ENCODE assay signal across 21 mouse cellular contexts in the genomic region with DNA sequence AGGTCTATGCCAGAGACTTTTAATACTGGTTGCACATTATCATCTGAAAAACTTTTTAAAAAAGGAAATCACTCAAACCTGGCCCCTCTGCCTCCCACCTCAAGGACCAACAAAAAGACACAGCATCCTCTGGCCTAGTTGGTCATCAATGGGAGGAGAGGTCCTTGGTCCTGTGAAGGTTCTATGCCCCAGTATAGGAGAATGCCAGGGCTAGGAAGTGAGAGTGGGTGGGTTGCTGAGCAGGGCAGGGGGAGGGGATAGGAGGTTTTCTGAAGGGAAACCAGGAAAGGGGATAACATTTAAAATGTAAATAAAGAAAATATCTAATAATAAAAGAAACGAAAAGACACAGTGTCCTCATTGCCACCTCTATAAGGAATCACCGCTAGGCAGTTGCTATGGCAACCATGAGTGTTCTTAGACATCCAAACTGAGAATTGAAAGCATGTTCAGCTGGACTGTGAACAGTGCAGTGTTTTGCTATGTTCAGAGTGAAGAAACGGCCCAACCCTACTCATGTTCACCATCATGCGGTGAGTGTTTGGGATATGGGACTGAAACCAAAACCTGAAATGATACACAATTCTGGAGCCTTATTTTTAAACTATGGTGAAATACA.
DNase-seq lines count a peak whose midpoint lies in the region; ATAC-seq and TF ChIP-seq lines count a peak whose summit lies in the region.
"Had no signal": no experiment of that assay in that cellular context is flagged by ENCODE, and none has a peak within 500 bp of the region (broad histone marks: within the 10 kb centered on the region; RNA-seq: fewer than 3 reads in every experiment).

No protein-coding gene starts in this region.

- intact Hi-C loops in heart, postnatal 14 days (cut with DNase I): no loop called here

- DNase-seq in hindbrain, embryonic 11.5 days (ENCODE audit: low spot score): no peak
- no peak for DNase-seq in midbrain, embryonic 11.5 days (ENCODE audit: low spot score, missing footprints)
- peak; percentile 73 for DNase-seq in brain, embryonic 14.5 days (ENCODE audit: low read depth)
- peak; percentile 67 for DNase-seq in hindbrain, postnatal 0 days (ENCODE audit: low spot score)
- no peak for DNase-seq in adrenal gland, adult 8-10 months
- DNase-seq in heart, postnatal 14 days: no peak
- DNase-seq: adrenal gland, postnatal 10 days; cerebellum, adult 11 months; cerebellum, postnatal 10 days; gastrocnemius, postnatal 14 days; heart, adult 2 months; heart, postnatal 4 days; left cerebral cortex, postnatal 4 days; liver; liver, postnatal 0 days; thymus, postnatal 4 days had no signal

- TF ChIP-seq POLR2A in brain, embryonic 14.5 days (IDR thresholded peaks at IDR 0.05; ENCODE audit: borderline replicate concordance, extremely low read depth, insufficient read depth, insufficient read length, poor library complexity, severe bottlenecking): no peak

- no peak overlapping the region for H3K9ac ChIP-seq in hindbrain, embryonic 13.5 days
- H3K9ac ChIP-seq in hindbrain, embryonic 11.5 days (ENCODE audit: low read depth, low read length): no peak overlapping the region
- H3K9ac ChIP-seq in midbrain, embryonic 15.5 days: no peak overlapping the region
- H3K9ac ChIP-seq in midbrain, embryonic 11.5 days (ENCODE audit: low read length): no peak overlapping the region
- no peak overlapping the region for H3K9ac ChIP-seq in hindbrain, postnatal 0 days (replicated peaks; ENCODE audit: low read length)
- H3K9ac ChIP-seq: liver, postnatal 0 days; neural tube, embryonic 13.5 days had no signal

- 0 out of 2 replicates have a peak, but pooled peaks cover 4% of the 10 kb centered on the region for H3K4me1 ChIP-seq in hindbrain, embryonic 13.5 days (replicated peaks)
- no peaks in the 10 kb centered on the region for H3K4me1 ChIP-seq in hindbrain, embryonic 11.5 days (replicated peaks; ENCODE audit: control insufficient read depth, insufficient read depth, low read length)
- peaks cover 5% of the 10 kb centered on the region for H3K4me1 ChIP-seq in midbrain, embryonic 15.5 days
- no peaks in the 10 kb centered on the region for H3K4me1 ChIP-seq in midbrain, embryonic 11.5 days (ENCODE audit: control insufficient read depth, insufficient read depth, low read length)
- no peaks in the 10 kb centered on the region for H3K4me1 ChIP-seq in hindbrain, postnatal 0 days (ENCODE audit: insufficient read depth, low read length)

- WGBS in hindbrain, embryonic 13.5 days: 47% methylated on average over 4 of the region's 4 CpGs
- WGBS in hindbrain, embryonic 11.5 days: 67% methylated on average over 4 of the region's 4 CpGs
- WGBS in midbrain, embryonic 15.5 days: 38% methylated on average over 4 of the region's 4 CpGs
- WGBS in midbrain, embryonic 11.5 days: 67% methylated on average over 4 of the region's 4 CpGs
- WGBS in hindbrain, postnatal 0 days: 37% methylated on average over 4 of the region's 4 CpGs

- no peak overlapping the region for H3K4me3 ChIP-seq in hindbrain, embryonic 13.5 days
- H3K4me3 ChIP-seq in hindbrain, embryonic 11.5 days (ENCODE audit: low read depth, low read length): no peak overlapping the region
- no peak overlapping the region for H3K4me3 ChIP-seq in midbrain, embryonic 15.5 days
- H3K4me3 ChIP-seq in midbrain, embryonic 11.5 days (ENCODE audit: low read depth, low read length): no peak overlapping the region
- H3K4me3 ChIP-seq in hindbrain, postnatal 0 days (ENCODE audit: low read length): no peak overlapping the region
- H3K4me3 ChIP-seq: heart, adult 2 months; megakaryocyte, embryonic 14.5 days; neural tube, embryonic 13.5 days had no signal

- no peaks in the 10 kb centered on the region for H3K9me3 ChIP-seq in hindbrain, embryonic 13.5 days
- no peaks in the 10 kb centered on the region for H3K9me3 ChIP-seq in hindbrain, embryonic 11.5 days (ENCODE audit: control insufficient read depth, low read length)
- no peaks in the 10 kb centered on the region for H3K9me3 ChIP-seq in midbrain, embryonic 15.5 days
- H3K9me3 ChIP-seq in midbrain, embryonic 11.5 days (ENCODE audit: control insufficient read depth, low read length): no peaks in the 10 kb centered on the region
- H3K9me3 ChIP-seq in hindbrain, postnatal 0 days (ENCODE audit: low read length): no peaks in the 10 kb centered on the region
- H3K9me3 ChIP-seq: megakaryocyte, embryonic 14.5 days; neural tube, embryonic 13.5 days had no signal

- no peak overlapping the region for H3K27ac ChIP-seq in hindbrain, embryonic 13.5 days
- no peak overlapping the region for H3K27ac ChIP-seq in hindbrain, embryonic 11.5 days (ENCODE audit: low read depth, low read length)
- 0 out of 2 replicates have a peak overlapping the region, but pooled peaks have one; percentile 3 for H3K27ac ChIP-seq in midbrain, embryonic 15.5 days
- no peak overlapping the region for H3K27ac ChIP-seq in midbrain, embryonic 11.5 days (ENCODE audit: low read depth, low read length)
- no peak overlapping the region for H3K27ac ChIP-seq in hindbrain, postnatal 0 days
- H3K27ac ChIP-seq: heart, adult 2 months; neural tube, embryonic 13.5 days had no signal

- no peak overlapping the region for H3K4me2 ChIP-seq in hindbrain, embryonic 13.5 days
- no peak overlapping the region for H3K4me2 ChIP-seq in hindbrain, embryonic 11.5 days (replicated peaks; ENCODE audit: low read depth, low read length)
- H3K4me2 ChIP-seq in midbrain, embryonic 15.5 days: no peak overlapping the region
- no peak overlapping the region for H3K4me2 ChIP-seq in midbrain, embryonic 11.5 days
- no peak overlapping the region for H3K4me2 ChIP-seq in hindbrain, postnatal 0 days (ENCODE audit: low read depth, low read length)
- H3K4me2 ChIP-seq: neural tube, embryonic 13.5 days had no signal

- H3K36me3 ChIP-seq in hindbrain, embryonic 13.5 days: no peaks in the 10 kb centered on the region
- H3K36me3 ChIP-seq in hindbrain, embryonic 11.5 days (ENCODE audit: control insufficient read depth, insufficient read depth, low read length): no peaks in the 10 kb centered on the region
- no peaks in the 10 kb centered on the region for H3K36me3 ChIP-seq in midbrain, embryonic 15.5 days (replicated peaks)
- no peaks in the 10 kb centered on the region for H3K36me3 ChIP-seq in midbrain, embryonic 11.5 days (ENCODE audit: control insufficient read depth, insufficient read depth, low read length)
- H3K36me3 ChIP-seq in hindbrain, postnatal 0 days (ENCODE audit: insufficient read depth, low read length): no peaks in the 10 kb centered on the region
- H3K36me3 ChIP-seq: neural tube, embryonic 13.5 days had no signal

- TF ChIP-seq CTCF in brain, embryonic 14.5 days (IDR thresholded peaks at IDR 0.05; ENCODE audit: borderline replicate concordance, extremely low read depth, insufficient read depth, insufficient read length): no peak
- no peak for TF ChIP-seq CTCF in hindbrain, postnatal 0 days (IDR thresholded peaks at IDR 0.05; ENCODE audit: low read depth)

- no peaks in the 10 kb centered on the region for H3K27me3 ChIP-seq in hindbrain, embryonic 13.5 days
- no peaks in the 10 kb centered on the region for H3K27me3 ChIP-seq in hindbrain, embryonic 11.5 days (ENCODE audit: control insufficient read depth, insufficient read depth, low read length)
- H3K27me3 ChIP-seq in midbrain, embryonic 15.5 days (replicated peaks): no peaks in the 10 kb centered on the region
- no peaks in the 10 kb centered on the region for H3K27me3 ChIP-seq in midbrain, embryonic 11.5 days (ENCODE audit: control insufficient read depth, insufficient read depth, low read length)
- no peaks in the 10 kb centered on the region for H3K27me3 ChIP-seq in hindbrain, postnatal 0 days (ENCODE audit: insufficient read depth, low read length)
- H3K27me3 ChIP-seq: megakaryocyte, embryonic 14.5 days; neural tube, embryonic 13.5 days had no signal

- ATAC-seq in hindbrain, embryonic 13.5 days (ENCODE audit: low FRiP score): 0 out of 2 replicates have a peak, but pooled peaks have one; percentile 39
- ATAC-seq in hindbrain, embryonic 11.5 days (ENCODE audit: low FRiP score): no peak
- peak; percentile 87 for ATAC-seq in midbrain, embryonic 15.5 days (replicated peaks)
- ATAC-seq in midbrain, embryonic 11.5 days (ENCODE audit: low FRiP score): no peak
- ATAC-seq in hindbrain, postnatal 0 days: 0 out of 2 replicates have a peak, but pooled peaks have one; percentile 35
- ATAC-seq: intestine, embryonic 16.5 days; liver, postnatal 0 days had no signal

Comparison
In these comparisons a context has a peak if more than half of its experiments do, and no peak if none do; other contexts are left out.
1. ATAC-seq: peak in hindbrain, embryonic 13.5 days (single experiment), midbrain, embryonic 15.5 days (single experiment) and hindbrain, postnatal 0 days (single experiment); none in hindbrain, embryonic 11.5 days (single experiment) and midbrain, embryonic 11.5 days (single experiment).
2. DNase-seq: peak in brain, embryonic 14.5 days (single experiment) and hindbrain, postnatal 0 days (single experiment); none in hindbrain, embryonic 11.5 days (single experiment), midbrain, embryonic 11.5 days (single experiment), adrenal gland, adult 8-10 months (single experiment) and heart, postnatal 14 days (0 of 2).